Mouse (Mus musculus): ENCODE measurements around the gene Gm42420.

Gm42420 gene

GRCm38 (mm10) chr6:39557723-39558261 lies 27.8 kb upstream of the Gm42420 start, which contains the start of gene Dennd2a:
TSS of gene Dennd2a (minus strand) at chr6:39557867.
- ChIA-PET POLR2A (interaction anchor here in 3 of 4 experiments (0.6 to 5.7 kb wide), 54 partner anchors 10 to 974 kb away, joined by 3 to 45 read pairs (median 4); partner anchors contain the start of genes Adck2 (in 2 of the 3) and Slc37a3 (in 2 of the 3)), CTCF (interaction anchor here (0.6 to 2.2 kb wide), 12 partner anchors 10 to 225 kb away, joined by 3 to 10 read pairs (median 4); partner anchors contain the start of gene Adck2 (in 2 of the 4))

GRCm38 (mm10) chr6:39559276-39559939 lies 26.1 kb upstream of the Gm42420 start:
- ChIA-PET CTCF (interaction anchor here in 3 of 4 experiments (0.6 to 2.2 kb wide), 4 partner anchors 15 to 223 kb away, joined by 3 to 10 read pairs (median 3); no protein-coding TSS in a partner anchor), POLR2A (interaction anchor here in 3 of 4 experiments (0.6 to 5.7 kb wide), 13 partner anchors 9 to 791 kb away, joined by 3 to 45 read pairs (median 3); partner anchors contain the start of genes Adck2 (in 1 of the 3) and Slc37a3 (in 1 of the 3))

- CTCF ChIA-PET: interaction anchor here (0.5 to 1.3 kb wide), 44 partner anchors 8 to 336 kb away, joined by 3 to 22 read pairs (median 4); partner anchors contain the start of genes Adck2 (in 2 of the 4), Slc37a3 (in 2 of the 4) and Mrps33 (in 1 of the 4)
- POLR2A ChIA-PET: interaction anchor here (0.6 to 1.3 kb wide), 17 partner anchors 11 to 218 kb away, joined by 3 to 10 read pairs (median 3); partner anchors contain the start of genes Adck2 (in 1 of the 4) and Mkrn1 (in 1 of the 4)
These were observed 23.2 kb upstream of the Gm42420 start for GRCm38 (mm10) chr6:39562166-39563015.

GRCm38 (mm10) chr6:39567528-39567927 lies 18.0 kb upstream of the Gm42420 start:
- ChIA-PET POLR2A (interaction anchor here in 2 of 4 experiments (0.8 to 1.2 kb wide), 8 partner anchors 10 to 125 kb away, joined by 3 to 5 read pairs (median 3); partner anchors contain the start of gene Dennd2a (in 1 of the 2)), CTCF (interaction anchor here (0.5 to 1.8 kb wide), 23 partner anchors 10 to 579 kb away, joined by 3 to 11 read pairs (median 3); partner anchors contain the start of gene Dennd2a (in 1 of the 4))

GRCm38 (mm10) chr6:39570426-39570825 lies 15.1 kb upstream of the Gm42420 start:
- POLR2A ChIA-PET: interaction anchor here in 1 of 4 experiments (0.6 to 0.7 kb wide), 2 partner anchors 73 to 425 kb away, joined by 3 read pairs; no protein-coding TSS in a partner anchor
- CTCF ChIA-PET: interaction anchor here in 1 of 4 experiments (1.1 kb wide), 1 partner anchor 110 kb away, joined by 4 read pairs; no protein-coding TSS in a partner anchor

GRCm38 (mm10) chr6:39573791-39574554 lies 11.6 kb upstream of the Gm42420 start, which contains the start of gene Adck2:
TSS of gene Adck2 (plus strand) at chr6:39573873.
- POLR2A ChIA-PET: interaction anchor here (0.5 to 4.8 kb wide), 39 partner anchors 9 to 677 kb away, joined by 3 to 26 read pairs (median 4); partner anchors contain the start of genes Dennd2a (in 2 of the 4), Mkrn1 (in 1 of the 4) and Mrps33 (in 1 of the 4)

GRCm38 (mm10) chr6:39574555-39574869 lies 11.0 kb upstream of the Gm42420 start:
- CTCF ChIA-PET: interaction anchor here in 3 of 4 experiments (0.6 to 1.9 kb wide), 12 partner anchors 12 to 236 kb away, joined by 3 to 21 read pairs (median 6); partner anchors contain the start of genes Dennd2a (in 1 of the 3) and Mrps33 (in 1 of the 3)

More at GRCm38 (mm10) chr6:39573791-39574554, 11.6 kb upstream of the Gm42420 start, which contains the start of gene Adck2:
- CTCF ChIA-PET: interaction anchor here in 3 of 4 experiments (0.6 to 1.9 kb wide), 15 partner anchors 12 to 1057 kb away, joined by 3 to 21 read pairs (median 5); partner anchors contain the start of genes Dennd2a (in 2 of the 3) and Mrps33 (in 1 of the 3)

GRCm38 (mm10) chr6:39574951-39575350 lies 10.6 kb upstream of the Gm42420 start:
- ChIA-PET CTCF (interaction anchor here in 3 of 4 experiments (0.6 to 1.9 kb wide), 8 partner anchors 15 to 230 kb away, joined by 3 to 21 read pairs (median 4); partner anchors contain the start of gene Dennd2a (in 1 of the 3)), POLR2A (interaction anchor here (0.6 to 4.8 kb wide), 19 partner anchors 8 to 235 kb away, joined by 3 to 26 read pairs (median 6); partner anchors contain the start of genes Dennd2a (in 1 of the 4) and Mrps33 (in 1 of the 4))

More at GRCm38 (mm10) chr6:39574555-39574869, 11.0 kb upstream of the Gm42420 start:
- POLR2A ChIA-PET: interaction anchor here (0.6 to 4.8 kb wide), 32 partner anchors 8 to 677 kb away, joined by 3 to 26 read pairs (median 4); partner anchors contain the start of genes Dennd2a (in 2 of the 4) and Mrps33 (in 1 of the 4)

- POLR2A ChIA-PET: interaction anchor here in 1 of 4 experiments (0.7 to 1.0 kb wide), 2 partner anchors 11 to 46 kb away, joined by 3 read pairs; no protein-coding TSS in a partner anchor
- CTCF ChIA-PET: interaction anchor here in 1 of 4 experiments (0.5 to 0.6 kb wide), 3 partner anchors 19 to 513 kb away, joined by 3 to 4 read pairs (median 3); no protein-coding TSS in a partner anchor
These were observed 6.0 kb upstream of the Gm42420 start for GRCm38 (mm10) chr6:39579552-39579951.

- CTCF ChIA-PET: interaction anchor here in 1 of 4 experiments (1.4 kb wide), 1 partner anchor 13 kb away, joined by 3 read pairs; no protein-coding TSS in a partner anchor
- POLR2A ChIA-PET: interaction anchor here (0.6 to 1.0 kb wide), 5 partner anchors 10 to 202 kb away, joined by 3 to 6 read pairs (median 3); no protein-coding TSS in a partner anchor
These were observed 5.0 kb upstream of the Gm42420 start for GRCm38 (mm10) chr6:39580558-39580957.

- ChIA-PET POLR2A (interaction anchor here in 2 of 4 experiments (0.6 to 1.4 kb wide), 4 partner anchors 9 to 202 kb away, joined by 3 to 4 read pairs (median 3); no protein-coding TSS in a partner anchor), CTCF (interaction anchor here in 1 of 4 experiments (1.4 kb wide), 1 partner anchor 14 kb away, joined by 3 read pairs; no protein-coding TSS in a partner anchor)
These were observed 4.3 kb upstream of the Gm42420 start for GRCm38 (mm10) chr6:39581087-39581784.

- CTCF ChIA-PET: interaction anchor here in 1 of 4 experiments (0.9 kb wide), 1 partner anchor 18 kb away, joined by 3 read pairs; the partner anchor contains the start of gene Adck2
- POLR2A ChIA-PET: interaction anchor here in 2 of 4 experiments (0.9 to 4.1 kb wide), 10 partner anchors 13 to 219 kb away, joined by 3 to 25 read pairs (median 3); partner anchors contain the start of genes Adck2 (in 2 of the 2) and Mrps33 (in 1 of the 2)
These were observed 5.9 kb downstream of the Gm42420 start for GRCm38 (mm10) chr6:39591481-39591880.

GRCm38 (mm10) chr6:39592401-39593214 lies 7.1 kb downstream of the Gm42420 start, which contains the start of gene Ndufb2:
TSS of gene Ndufb2 (plus strand) at chr6:39592574.
- CTCF ChIA-PET: no interaction called here
- POLR2A ChIA-PET: interaction anchor here in 2 of 4 experiments (0.9 to 4.1 kb wide), 3 partner anchors 18 to 19 kb away, joined by 3 to 25 read pairs (median 7); partner anchors contain the start of gene Adck2 (in 2 of the 2)

- ChIA-PET POLR2A (interaction anchor here in 2 of 4 experiments (0.5 to 0.7 kb wide), 2 partner anchors 109 to 1068 kb away, joined by 3 to 4 read pairs; no protein-coding TSS in a partner anchor), CTCF (interaction anchor here in 1 of 4 experiments (0.5 to 0.7 kb wide), 2 partner anchors 33 to 87 kb away, joined by 3 read pairs; no protein-coding TSS in a partner anchor)
These were observed 15.3 kb downstream of the Gm42420 start for GRCm38 (mm10) chr6:39600851-39601250.

Measured in embryonic stem cell, embryonic (primary cell).